Mouse (Mus musculus): ENCODE measurements around the gene Kalrn. TPM values are rescaled to one million over a fixed set of nuclear protein-coding genes. Genes with fewer than 3 reads are reported as not detected.

The Kalrn gene
- total RNA-seq, 2 experiments from 2014 or later, result 448 to 531 TPM

DNA sequence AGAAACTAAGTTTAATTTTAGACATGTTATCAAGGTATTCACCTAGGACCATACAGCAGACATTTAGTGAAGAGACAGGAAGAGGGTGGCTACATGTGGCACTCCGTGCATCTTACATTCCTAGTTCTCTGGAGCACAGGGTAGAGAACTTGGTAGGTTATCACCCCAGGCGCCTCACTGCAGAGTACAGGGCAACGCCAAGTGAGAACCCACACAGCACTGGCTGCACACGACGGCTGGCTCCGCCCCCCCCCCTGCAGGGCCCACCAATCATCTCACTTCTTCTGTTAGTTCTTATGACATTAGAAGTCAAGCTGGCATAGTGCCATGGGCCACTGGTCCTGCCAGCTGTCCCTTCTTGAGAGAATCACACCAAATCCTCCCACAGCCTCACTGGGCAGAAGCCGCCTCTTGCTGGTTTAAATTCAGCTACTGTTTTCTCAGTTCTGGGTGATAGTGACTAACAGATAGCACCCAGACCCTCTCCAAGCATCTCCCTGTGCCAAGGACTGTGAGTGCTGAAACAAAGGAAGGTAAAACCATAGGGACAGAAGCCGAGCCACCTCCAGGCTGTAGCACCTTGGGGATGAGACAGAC lies 133.2 kb downstream of the Kalrn start:
- peak; percentile 77 for DNase-seq (ENCODE audit: low spot score in 2 of 2)

DNA sequence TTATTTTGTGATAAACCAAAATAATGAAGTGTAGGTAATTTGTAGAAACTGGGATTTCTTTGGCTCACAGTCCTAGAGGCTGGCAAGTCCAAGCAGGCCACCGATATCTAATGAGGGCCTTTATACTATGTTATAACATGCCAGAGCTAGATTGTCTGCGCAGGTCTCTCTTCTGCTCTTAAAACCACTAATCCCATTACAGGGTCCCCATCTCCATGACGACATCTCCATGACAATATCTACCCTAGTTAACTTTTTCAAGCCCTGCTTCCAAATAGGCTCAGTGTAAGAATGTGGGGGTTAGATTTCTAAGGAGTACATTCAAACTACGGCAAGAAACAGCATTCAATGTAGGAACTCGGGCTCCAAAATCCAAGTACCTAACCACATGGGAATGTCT lies 143.2 kb downstream of the Kalrn start:
- no peak for DNase-seq (ENCODE audit: low spot score in 2 of 2)

DNA sequence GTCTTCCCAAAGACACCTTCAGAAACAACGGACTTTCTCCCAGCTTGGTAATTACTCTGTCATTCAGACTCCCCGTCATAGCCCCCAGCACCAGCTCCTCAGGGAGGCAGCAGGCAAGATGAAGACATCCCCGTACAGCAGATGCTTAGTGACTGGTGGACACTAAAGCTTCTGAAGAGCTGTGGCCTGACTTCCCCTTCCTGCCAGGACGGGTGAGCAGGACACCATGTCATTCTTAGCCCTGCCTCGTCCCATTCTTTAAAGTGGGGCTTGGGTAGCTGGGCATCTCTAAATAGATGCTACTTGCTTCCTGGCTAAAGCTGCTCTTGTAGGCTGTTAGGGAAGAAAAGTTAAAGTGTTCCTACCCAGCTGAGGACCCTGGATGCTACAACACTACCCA lies 145.7 kb downstream of the Kalrn start:
- DNase-seq (ENCODE audit: low spot score in 2 of 2), result no peak

DNA sequence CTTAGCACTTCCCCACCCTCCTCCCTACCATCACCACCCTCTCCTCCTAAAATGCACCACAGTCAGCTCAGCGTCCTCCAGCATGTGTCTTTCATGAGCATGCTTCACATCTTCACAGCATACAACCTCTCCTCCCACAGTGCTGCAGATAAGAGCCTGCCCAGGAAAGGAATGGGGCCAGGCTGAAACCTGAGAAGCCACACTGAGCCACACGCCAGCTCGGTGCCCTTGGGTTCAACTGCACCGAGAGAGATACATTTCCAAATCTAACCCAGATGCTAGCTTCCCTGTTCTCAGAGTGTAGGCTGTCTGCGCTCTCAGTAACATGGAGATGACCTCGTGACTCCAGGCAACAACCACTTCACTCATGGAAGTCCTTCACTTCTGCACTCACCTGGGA lies 151.9 kb downstream of the Kalrn start:
- DNase-seq (ENCODE audit: low spot score in 2 of 2), result no peak

- no peak for DNase-seq (ENCODE audit: low spot score in 2 of 2)
Observed at GRCm38 (mm10) chr16:34417966-34418365, 155.4 kb downstream of the Kalrn start.

- DNase-seq (ENCODE audit: low spot score in 2 of 2), result no peak
Observed at GRCm38 (mm10) chr16:34417383-34417782, 155.9 kb downstream of the Kalrn start.

DNA sequence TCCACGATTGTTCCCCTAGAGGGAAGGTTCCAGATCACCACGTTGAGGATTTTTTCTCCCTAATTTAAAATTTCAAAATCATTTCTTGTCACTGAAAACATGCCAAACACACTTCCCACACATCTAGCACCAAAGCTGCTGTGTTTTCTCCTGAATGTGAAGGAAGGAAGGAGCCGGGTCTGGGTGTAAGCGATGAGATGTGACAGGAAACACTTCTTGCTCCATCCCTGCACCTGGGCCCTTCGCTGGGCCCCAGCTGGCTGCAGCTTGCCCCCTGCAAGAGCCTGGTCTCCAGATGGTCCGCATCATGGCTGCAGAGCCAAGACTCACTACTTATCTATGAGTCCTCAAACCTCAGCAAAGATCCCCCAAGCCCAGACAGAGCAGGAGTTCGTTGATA lies 158.8 kb downstream of the Kalrn start:
- DNase-seq (ENCODE audit: low spot score in 2 of 2), result peak; percentile 59 to 66

DNA sequence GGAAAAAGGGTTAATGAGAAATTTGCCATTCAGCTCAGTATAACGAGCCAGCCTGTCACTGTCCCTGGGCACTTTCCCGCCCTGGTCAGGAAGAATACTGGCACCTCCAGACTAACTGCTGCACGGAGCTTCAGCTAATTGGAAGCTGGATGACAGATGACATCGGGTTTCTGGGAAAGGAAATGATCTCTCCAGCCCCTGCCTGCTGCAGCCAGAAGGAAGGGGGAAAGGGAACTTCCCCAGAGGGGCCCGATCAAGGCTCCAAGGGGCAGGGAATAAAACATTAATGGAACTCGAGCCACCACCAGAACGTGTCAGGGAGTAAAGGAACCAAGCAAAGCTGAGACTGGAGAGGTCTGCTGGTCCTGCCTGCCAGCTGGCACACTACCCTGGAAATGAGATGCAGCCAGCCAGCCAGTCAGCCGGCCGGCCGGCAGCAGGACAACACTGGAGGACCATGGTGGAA lies 159.4 kb downstream of the Kalrn start:
- peak in 1 of 2 experiments; percentile 65 for DNase-seq (ENCODE audit: low spot score in 2 of 2)

- no peak for DNase-seq (ENCODE audit: low spot score in 2 of 2)
Observed at GRCm38 (mm10) chr16:34407036-34407435, 166.3 kb downstream of the Kalrn start.

- peak in 1 of 2 experiments; percentile 51 for DNase-seq (ENCODE audit: low spot score in 2 of 2)
Observed at GRCm38 (mm10) chr16:34405094-34405493, 168.2 kb downstream of the Kalrn start.

DNA sequence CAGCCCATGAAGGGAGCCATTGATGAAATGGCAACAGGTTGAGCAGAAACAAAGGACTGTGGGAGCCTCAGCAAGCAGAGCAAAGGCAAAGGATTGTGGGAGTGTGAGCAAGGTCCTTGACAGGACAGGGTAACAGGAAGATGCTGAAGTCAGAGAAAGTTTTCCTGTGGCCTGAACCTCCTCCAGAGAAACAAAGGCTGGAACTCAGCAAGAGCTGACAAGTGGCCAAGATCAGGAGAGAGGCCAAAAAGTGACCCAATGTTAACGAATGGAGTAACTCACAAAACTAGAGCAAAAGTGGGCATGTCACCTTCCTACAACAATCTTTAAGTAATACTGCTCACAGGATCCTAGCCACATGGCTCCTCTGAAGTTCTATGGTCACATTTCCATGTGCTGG lies 172.1 kb downstream of the Kalrn start:
- no peak for DNase-seq (ENCODE audit: low spot score in 2 of 2)

- DNase-seq (ENCODE audit: low spot score in 2 of 2), result no peak
Observed at GRCm38 (mm10) chr16:34400102-34400728, 173.1 kb downstream of the Kalrn start.

- DNase-seq (ENCODE audit: low spot score in 2 of 2), result peak in 1 of 2 experiments; percentile 44
Observed at GRCm38 (mm10) chr16:34395221-34395811, 178.0 kb downstream of the Kalrn start.

GRCm38 (mm10) chr16:34389520-34390271 lies 183.6 kb downstream of the Kalrn start:
- DNase-seq (ENCODE audit: low spot score in 2 of 2), result peak in 1 of 2 experiments; percentile 45

DNA sequence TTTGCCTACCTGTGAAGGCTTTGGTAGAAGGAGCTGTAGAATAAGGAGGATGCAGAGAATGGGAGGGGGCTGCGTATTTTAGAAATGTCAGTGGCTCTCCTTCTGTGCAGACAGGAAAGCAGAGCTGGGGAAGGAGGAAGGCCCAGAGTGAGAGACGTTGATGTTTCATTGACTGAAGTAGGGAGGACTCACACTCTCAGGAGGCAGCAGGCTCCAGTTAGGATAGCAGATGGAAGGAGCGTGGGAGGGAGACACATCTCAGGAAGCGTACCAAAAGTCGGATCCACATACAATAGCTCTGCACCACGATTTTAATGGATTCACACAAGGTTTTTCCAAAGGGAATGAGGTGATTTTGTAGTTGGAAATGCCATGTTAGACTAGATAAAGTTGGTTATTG lies 184.5 kb downstream of the Kalrn start:
- DNase-seq (ENCODE audit: low spot score in 2 of 2), result peak; percentile 63 to 67

- no peak for DNase-seq (ENCODE audit: low spot score in 2 of 2)
Observed at GRCm38 (mm10) chr16:34385065-34385464, 188.3 kb downstream of the Kalrn start.

- no peak for DNase-seq (ENCODE audit: low spot score in 2 of 2)
Observed at GRCm38 (mm10) chr16:34382992-34383391, 190.3 kb downstream of the Kalrn start.

DNA sequence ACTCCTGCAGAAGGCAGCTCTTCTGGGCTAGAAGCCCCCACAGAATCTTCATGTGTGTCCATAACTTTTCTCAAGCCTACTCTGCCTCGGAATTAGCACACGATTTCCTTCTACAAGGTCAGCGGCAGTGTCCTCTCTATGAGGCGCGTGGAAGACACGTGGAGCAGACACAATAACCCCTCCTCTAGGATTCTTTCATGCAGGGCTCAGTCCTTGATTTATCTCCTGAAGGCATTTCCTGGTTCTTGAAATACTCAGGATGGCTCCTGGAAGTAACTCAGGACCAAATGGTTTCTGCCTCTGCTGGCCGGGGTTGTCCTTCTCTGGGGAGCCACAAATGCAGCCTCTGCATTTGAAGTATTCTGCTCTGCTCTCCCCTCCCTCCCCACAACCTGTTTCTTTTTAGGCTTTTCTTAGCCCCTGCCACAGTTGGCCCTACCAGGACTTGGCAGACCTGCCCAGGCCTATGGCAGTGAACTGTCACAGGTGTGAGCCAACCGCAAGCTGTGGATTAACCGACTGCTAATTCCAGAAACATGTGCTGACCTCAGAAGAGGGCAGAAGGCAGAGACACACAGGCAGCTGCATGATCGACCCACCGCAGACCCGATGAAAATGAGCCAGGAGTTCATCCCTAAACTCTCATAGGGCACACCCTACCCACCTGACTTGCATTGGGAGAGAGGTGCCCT lies 197.0 kb downstream of the Kalrn start:
- DNase-seq (ENCODE audit: low spot score in 2 of 2), result no peak

GRCm38 (mm10) chr16:34373519-34373918 lies 199.8 kb downstream of the Kalrn start:
- no peak for DNase-seq (ENCODE audit: low spot score in 2 of 2)

DNA sequence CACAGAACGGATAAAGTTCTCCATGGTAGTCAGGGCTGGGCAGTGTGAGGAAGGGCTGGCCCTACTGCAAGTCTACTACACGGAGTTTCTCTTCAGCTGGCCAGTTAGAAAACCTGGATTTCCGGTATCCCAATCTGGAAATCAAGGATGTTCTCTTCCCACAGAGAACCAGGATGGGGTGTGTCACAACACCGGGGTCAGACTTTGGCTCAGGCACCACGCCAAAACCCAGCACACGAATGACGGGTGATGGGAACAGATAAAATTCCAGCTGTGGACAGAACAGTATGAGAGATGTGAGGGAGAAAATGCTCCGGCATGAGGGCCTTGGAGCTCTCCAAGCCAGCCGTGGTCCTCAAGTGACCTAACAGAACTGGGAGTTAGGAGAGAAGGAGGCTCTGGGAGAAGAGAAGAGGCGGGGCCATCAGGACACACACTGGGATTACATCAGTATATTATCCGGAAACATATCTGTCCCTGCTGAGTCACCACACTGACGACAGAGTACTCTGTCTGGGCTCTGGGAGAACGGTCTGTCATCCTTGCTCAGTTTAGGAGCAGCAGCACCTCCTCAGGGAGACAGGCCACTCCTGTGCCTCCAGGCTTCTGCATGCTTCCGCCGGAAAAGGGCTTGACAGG lies 201.1 kb downstream of the Kalrn start:
- DNase-seq (ENCODE audit: low spot score in 2 of 2), result peak; percentile 45

DNA sequence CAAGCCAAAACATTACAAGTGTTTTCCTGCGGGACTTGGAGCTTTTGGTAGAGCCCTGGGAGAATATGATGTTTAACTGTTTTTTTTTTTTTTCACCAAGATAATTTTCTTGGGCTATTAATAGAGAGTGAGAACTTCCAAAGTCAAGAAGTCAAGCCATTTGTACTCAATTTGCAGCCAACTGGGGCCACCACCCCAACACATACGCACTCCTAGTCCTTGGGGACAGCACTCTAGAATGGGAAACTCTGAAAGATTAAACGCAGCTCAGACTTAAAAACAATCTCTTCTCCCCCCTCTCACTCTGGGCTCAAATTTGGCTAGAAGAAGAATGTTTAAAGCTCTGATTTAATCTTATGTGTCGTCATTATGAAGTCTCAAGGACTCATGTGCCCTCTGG lies 214.1 kb downstream of the Kalrn start:
- DNase-seq (ENCODE audit: low spot score in 2 of 2), result no peak
